Comparison of ENCODE assay signal across 22 mouse cellular contexts in genomic region chr3:96848470-96848869, GRCm38 (mm10). TPM values are rescaled to one million over a fixed set of nuclear protein-coding genes. Genes with fewer than 3 reads are reported as not detected.
DNase-seq lines count a peak whose midpoint lies in the region; ATAC-seq and TF ChIP-seq lines count a peak whose summit lies in the region.
"Had no signal": no experiment of that assay in that cellular context is flagged by ENCODE, and none has a peak within 500 bp of the region (broad histone marks: within the 10 kb centered on the region; RNA-seq: fewer than 3 reads in every experiment).

No protein-coding gene starts in this region.

- H3K27ac ChIP-seq in layer of hippocampus, adult 2 months: no peak overlapping the region
- H3K27ac ChIP-seq: heart, adult 2 months; hindbrain, embryonic 12.5 days; intestine, embryonic 15.5 days; kidney, postnatal 0 days; midbrain, embryonic 15.5 days had no signal

- no peak for ATAC-seq in monocyte, adult 5-6 weeks (replicated peaks; ENCODE audit: insufficient number of reproducible peaks, low FRiP score, low TSS enrichment, poor library complexity, severe bottlenecking)
- ATAC-seq: forebrain, embryonic 14.5 days; midbrain, embryonic 15.5 days had no signal

- peak; percentile 23 for DNase-seq in layer of hippocampus, adult 11-12 months (ENCODE audit: low spot score)
- no peak for DNase-seq in layer of hippocampus, adult 9-10 months (ENCODE audit: low spot score)
- peak; percentile 5 for DNase-seq in urinary bladder, adult 2 months (ENCODE audit: low spot score)
- DNase-seq in urinary bladder, adult 18-20 months (ENCODE audit: low spot score in 2 of 2): no peak
- peak; percentile 40 to 50 for DNase-seq in layer of hippocampus, adult 2 months (ENCODE audit: low spot score in 2 of 2)
- no peak for DNase-seq in cerebellum, postnatal 10 days
- DNase-seq: adrenal gland, adult 8-10 months; cerebellum, adult 11 months; cerebellum, postnatal 25 days had no signal

- no peak for TF ChIP-seq CTCF in layer of hippocampus, adult 2 months (conservative IDR thresholded peaks at IDR 0.05)

- no peak overlapping the region for H3K4me3 ChIP-seq in layer of hippocampus, adult 2 months
- H3K4me3 ChIP-seq: heart, adult 2 months; hindbrain, embryonic 12.5 days; intestine, embryonic 15.5 days; midbrain, embryonic 15.5 days had no signal

RNA-seq across cellular contexts. Expression of gene Cd160, which starts 19.3 kb away (rescaled TPM):
- polyA plus RNA-seq in urinary bladder, adult 2 months (2012; rRNA removed): 0.29 and 0.78 TPM in 2 replicates
- total RNA-seq in layer of hippocampus, adult 2 months (2021): not detected
- total RNA-seq in monocyte, adult 5-6 weeks (2017): 1.3 to 22.5 TPM (median 7.6 TPM) in 3 replicates
- total RNA-seq: heart, adult 2 months; layer of hippocampus, postnatal 25 days; left cerebral cortex, postnatal 14 days had no signal
- polyA plus RNA-seq: brain, embryonic 14.5 days; heart, postnatal 0 days had no signal

RNA-seq across cellular contexts. Expression of gene Pdzk1, which starts 19.4 kb away (rescaled TPM):
- polyA plus RNA-seq in urinary bladder, adult 2 months (2012; rRNA removed): 0.04 TPM in 1 of 2 replicates, not detected in the other
- under 1 TPM in 1 of 2 experiments, not detected in 1; 0.33 TPM for total RNA-seq in layer of hippocampus, adult 2 months (2021)
- 0.39 TPM in 1 of 3 replicates, not detected in the others for total RNA-seq in monocyte, adult 5-6 weeks (2017)
- total RNA-seq: heart, adult 2 months; left cerebral cortex, postnatal 14 days had no signal
- polyA plus RNA-seq: forebrain, embryonic 14.5 days; neural tube, embryonic 11.5 days had no signal

RNA-seq across cellular contexts. Expression of gene Gja5, which starts 56.0 kb away (rescaled TPM):
- polyA plus RNA-seq in urinary bladder, adult 2 months (2012; rRNA removed): 4.4 and 5.5 TPM in 2 replicates
- 1 to 10 TPM in 1 of 2 experiments, under 1 TPM in 1; 0.84 to 1.4 TPM for total RNA-seq in layer of hippocampus, adult 2 months (2021)
- total RNA-seq in monocyte, adult 5-6 weeks (2017): not detected in 3 replicates
- total RNA-seq: megakaryocyte, adult 5-6 weeks had no signal

RNA-seq across cellular contexts. Expression of gene Gpr89, which starts 56.7 kb away (rescaled TPM):
- polyA plus RNA-seq in urinary bladder, adult 2 months (2012; rRNA removed): 10.4 and 11.5 TPM in 2 replicates
- total RNA-seq in layer of hippocampus, adult 2 months (2021): 10 to 100 TPM; 40.1 to 46.1 TPM
- 3.7 to 12.8 TPM (median 10.0 TPM) in 3 replicates for total RNA-seq in monocyte, adult 5-6 weeks (2017)

Comparison
In these comparisons a context has a peak if more than half of its experiments do, and no peak if none do; other contexts are left out.
1. DNase-seq: peak in layer of hippocampus, adult 11-12 months (single experiment), urinary bladder, adult 2 months (single experiment) and layer of hippocampus, adult 2 months (2 of 2); none in layer of hippocampus, adult 9-10 months (single experiment), urinary bladder, adult 18-20 months (0 of 2) and cerebellum, postnatal 10 days (0 of 2).